Mouse (Mus musculus) gastrocnemius, adult 2 months (tissue): ENCODE data around the gene Pm20d1. TPM values are rescaled to one million over a fixed set of nuclear protein-coding genes. Genes with fewer than 3 reads are reported as not detected.

Experiments used
- DNase-seq: peaks from one replicate; pipeline ENCODE4 v3.0.0; 2022
- H3K27ac ChIP-seq: fragments of 200-600 bp; 2 replicates; pipeline ENCODE4 v1.8.1; 2022; ENCODE audit warnings: mild to moderate bottlenecking
- H3K4me3 ChIP-seq: fragments of 200-600 bp; 2 replicates; pipeline ENCODE4 v1.8.1; 2022; ENCODE audit warnings: mild to moderate bottlenecking, moderate library complexity
- CTCF ChIP-seq: fragments of 200-600 bp; IDR thresholded peaks from 2 replicates; pipeline ENCODE4 v1.8.1; 2022; ENCODE audit warnings: antibody characterized with exemption, mild to moderate bottlenecking, moderate library complexity
- intact Hi-C: fragments of 180-260 bp; cut with DNase I; formaldehyde crosslinking; loops from one replicate; pipeline ENCODE4 v1.15.1; 2025
- total RNA-seq, 2 experiments: library from RNA; stranded (reverse); gene quantifications; 2 replicates each; pipeline ENCODE4 v1.2.3; 2021

The Pm20d1 gene
- total RNA-seq, 2 experiments from 2014 or later: 0.26 to 1.3 TPM

GRCm38 (mm10) chr1:131760428-131760820 is 36.8 kb upstream of the Pm20d1 start:
- TF ChIP-seq CTCF: no peak
- H3K27ac ChIP-seq: no peak overlapping the region
- no peak overlapping the region for H3K4me3 ChIP-seq
- no peak for DNase-seq
- intact Hi-C loops: loop anchor here (10.0 kb wide), 1 partner anchor 146 kb away; no protein-coding TSS in a partner anchor

GRCm38 (mm10) chr1:131761079-131761831 is 35.9 kb upstream of the Pm20d1 start:
- Histone ChIP-seq H3K4me3 (no peak overlapping the region), H3K27ac (no peak overlapping the region)
- no peak for DNase-seq
- no peak for TF ChIP-seq CTCF
- intact Hi-C loops: loop anchor here (10.0 kb wide), 1 partner anchor 146 kb away; no protein-coding TSS in a partner anchor

DNA sequence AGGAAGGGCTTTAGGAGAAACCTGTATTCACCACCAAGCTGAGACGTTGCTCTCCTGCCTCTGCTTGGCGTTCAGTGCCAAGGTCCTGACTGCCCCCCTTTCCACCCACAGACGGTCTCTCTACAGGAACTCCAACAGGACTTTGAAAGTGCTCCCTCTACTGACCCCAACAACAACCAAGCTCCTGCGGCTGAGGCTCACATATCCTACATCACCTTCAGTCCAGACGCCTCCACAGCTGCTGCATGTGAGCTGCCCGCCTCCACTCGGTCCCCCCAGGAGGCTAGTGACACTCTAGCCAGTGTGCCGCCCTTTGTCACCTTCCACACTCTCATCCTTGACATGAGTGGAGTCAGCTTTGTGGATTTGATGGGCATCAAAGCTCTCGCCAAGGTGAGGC is 33.5 kb upstream of the Pm20d1 start:
- intact Hi-C loops: loop anchor here (10.0 kb wide), 1 partner anchor 149 kb away; no protein-coding TSS in a partner anchor
- DNase-seq: no peak
- H3K27ac ChIP-seq: no peak overlapping the region

GRCm38 (mm10) chr1:131764581-131765338 is 32.4 kb upstream of the Pm20d1 start:
- no peak overlapping the region for H3K4me3 ChIP-seq
- intact Hi-C loops: loop anchor here (1.0 to 10.0 kb wide), 4 partner anchors 52 to 150 kb away; no protein-coding TSS in a partner anchor
- no peak overlapping the region for H3K27ac ChIP-seq
- no peak for TF ChIP-seq CTCF
- DNase-seq: no peak

More for the DNA sequence above, 33.5 kb upstream of the Pm20d1 start:
- 0 out of 2 replicates have a peak, but pooled peaks have one; percentile 15 for TF ChIP-seq CTCF
- no peak overlapping the region for H3K4me3 ChIP-seq

GRCm38 (mm10) chr1:131765357-131766001 is 31.7 kb upstream of the Pm20d1 start:
- no peak; the same call in 1 of the 2 replicates for TF ChIP-seq CTCF
- DNase-seq: peak; percentile 81
- Histone ChIP-seq H3K4me3 (no peak overlapping the region), H3K27ac (no peak overlapping the region)
- intact Hi-C loops: loop anchor here (1.0 to 10.0 kb wide), 4 partner anchors 53 to 151 kb away; no protein-coding TSS in a partner anchor

DNA sequence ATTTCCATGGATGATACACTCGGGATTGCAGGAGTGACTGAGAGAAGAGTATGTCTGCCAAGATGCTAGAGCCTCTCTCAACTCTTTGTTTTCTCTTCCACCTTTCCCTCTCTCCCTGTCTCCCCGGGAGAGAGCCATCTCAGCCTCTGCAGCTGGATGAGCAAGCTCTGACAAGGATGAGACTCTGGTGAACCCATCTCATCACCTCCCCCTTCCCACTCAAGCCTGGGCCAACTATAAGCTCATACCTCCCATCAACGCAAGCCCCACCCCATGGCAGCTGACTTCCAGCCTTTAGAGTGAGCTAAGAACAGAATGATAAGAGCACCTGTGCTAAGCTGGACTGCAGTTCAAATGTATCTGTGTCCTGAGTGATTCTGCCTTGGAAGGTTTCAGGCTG is 27.9 kb upstream of the Pm20d1 start:
- no peak for DNase-seq
- no peak overlapping the region for H3K4me3 ChIP-seq
- H3K27ac ChIP-seq: no peak overlapping the region
- TF ChIP-seq CTCF: no peak
- intact Hi-C loops: loop anchor here (5.0 to 10.0 kb wide), 2 partner anchors 78 to 154 kb away; no protein-coding TSS in a partner anchor

DNA sequence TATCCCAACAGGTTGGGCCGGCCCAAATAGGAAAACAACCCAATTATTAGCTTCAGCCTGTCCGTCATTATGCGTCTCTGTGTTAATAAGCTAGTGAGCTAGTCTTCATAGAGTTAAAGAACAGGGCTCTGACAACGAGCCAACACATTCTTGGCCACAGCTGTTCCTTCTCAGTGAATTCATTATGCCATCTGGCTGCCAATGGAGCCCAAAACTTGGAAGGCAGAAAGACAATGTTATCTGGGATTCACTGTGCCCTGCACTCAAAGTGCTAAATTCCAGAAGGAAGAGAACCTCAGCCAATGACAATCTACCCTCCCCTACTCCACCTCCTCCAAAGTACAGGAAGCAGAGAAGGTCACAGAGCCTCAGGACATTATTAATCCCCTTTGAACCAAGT is 26.5 kb upstream of the Pm20d1 start:
- H3K27ac ChIP-seq: no peak overlapping the region
- H3K4me3 ChIP-seq: no peak overlapping the region
- TF ChIP-seq CTCF: no peak
- DNase-seq: no peak
- intact Hi-C loops: no loop called here

DNA sequence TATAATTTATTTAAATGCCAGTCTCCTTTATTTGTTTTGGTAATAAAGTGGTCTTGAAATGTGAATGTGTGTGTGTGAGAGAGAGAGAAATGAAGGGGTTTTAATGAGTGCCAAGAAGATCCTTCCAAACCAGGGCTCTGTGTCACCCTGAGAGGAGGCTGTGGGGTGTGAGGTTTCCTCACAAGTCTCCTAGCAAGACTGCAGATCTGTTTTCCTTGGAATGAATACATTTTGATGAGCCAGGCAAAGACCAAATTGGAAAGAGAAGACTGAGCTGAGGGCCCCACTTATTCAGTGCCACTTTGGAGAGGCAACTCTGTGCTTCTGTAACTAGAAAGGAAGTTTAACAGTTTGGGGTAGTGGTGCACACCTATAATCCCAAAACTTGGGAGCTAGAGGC is 25.7 kb upstream of the Pm20d1 start:
- Histone ChIP-seq H3K27ac (no peak overlapping the region), H3K4me3 (no peak overlapping the region)
- intact Hi-C loops: no loop called here
- no peak for TF ChIP-seq CTCF
- DNase-seq: no peak

DNA sequence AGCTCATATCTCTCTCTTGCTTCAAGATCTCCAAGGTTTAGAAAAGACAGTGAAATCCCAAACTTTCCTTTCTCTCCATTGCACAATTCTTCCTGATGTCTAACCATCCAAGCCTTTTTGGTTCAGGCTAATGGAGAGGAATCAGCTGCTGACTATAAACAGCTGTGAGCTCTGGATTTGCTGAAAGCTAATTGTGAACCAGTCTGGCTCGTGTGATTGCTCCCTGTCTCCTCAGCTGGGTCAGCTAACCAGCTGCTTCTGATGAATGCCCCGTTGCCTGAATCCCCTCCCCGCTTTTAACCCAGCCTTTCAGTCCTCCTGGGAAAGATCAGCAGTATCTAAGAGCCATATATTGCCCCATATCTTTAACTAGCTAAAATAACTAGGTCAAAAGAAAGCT is 2.6 kb upstream of the Pm20d1 start:
- TF ChIP-seq CTCF: no peak
- Histone ChIP-seq H3K27ac (no peak overlapping the region), H3K4me3 (no peak overlapping the region)
- DNase-seq: no peak
- intact Hi-C loops: no loop called here

- no peak for TF ChIP-seq CTCF
- intact Hi-C loops: no loop called here
- no peak overlapping the region for H3K27ac ChIP-seq
- no peak overlapping the region for H3K4me3 ChIP-seq
- no peak for DNase-seq
Measured at GRCm38 (mm10) chr1:131795171-131795570, 2.0 kb upstream of the Pm20d1 start.

- DNase-seq: no peak
- no peak for TF ChIP-seq CTCF
- H3K27ac ChIP-seq: no peak overlapping the region
- H3K4me3 ChIP-seq: no peak overlapping the region
- intact Hi-C loops: no loop called here
Measured at GRCm38 (mm10) chr1:131800001-131800400, 2.8 kb downstream of the Pm20d1 start.

GRCm38 (mm10) chr1:131801071-131801470 is 3.9 kb downstream of the Pm20d1 start:
- intact Hi-C loops: no loop called here
- Histone ChIP-seq H3K4me3 (no peak overlapping the region), H3K27ac (no peak overlapping the region)
- no peak for TF ChIP-seq CTCF
- no peak for DNase-seq

- intact Hi-C loops: no loop called here
- H3K4me3 ChIP-seq: no peak overlapping the region
- peak overlapping the region; percentile 20; the same call in 1 of the 2 replicates for H3K27ac ChIP-seq
- DNase-seq: peak; percentile 63
- no peak for TF ChIP-seq CTCF
Measured at GRCm38 (mm10) chr1:131802652-131803051, 5.5 kb downstream of the Pm20d1 start.
